Mouse (Mus musculus): ENCODE data around the gene Dgkd. TPM values are rescaled to one million over a fixed set of nuclear protein-coding genes. Genes with fewer than 3 reads are reported as not detected.

Gene Dgkd
- polyA plus RNA-seq, 1 experiment = 69.4 TPM

DNA sequence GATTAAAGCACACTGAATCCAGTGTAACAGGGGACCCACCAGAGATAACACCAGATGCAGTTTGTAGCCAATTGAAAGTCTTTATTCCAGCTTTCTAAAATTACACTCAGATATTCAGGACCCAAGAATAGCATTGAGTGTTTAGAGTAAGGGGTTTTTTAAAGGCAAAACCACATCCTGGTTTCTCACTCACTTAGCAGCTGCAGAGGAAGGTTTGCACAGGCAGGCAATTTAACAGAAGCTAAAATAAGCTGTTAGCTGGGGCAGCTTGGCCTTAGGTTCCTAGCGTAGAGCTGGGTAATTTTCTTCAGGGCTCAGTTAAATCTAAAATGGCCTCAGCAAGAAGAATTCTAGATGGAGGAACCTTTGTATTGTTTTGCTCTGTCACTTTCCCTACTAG lies 13.6 kb downstream of the Dgkd start:
- H3K27me3 ChIP-seq (ENCODE audit: control insufficient read depth, insufficient read depth, low read length) = no peaks in the 10 kb centered on the region
- WGBS = 16% methylated on average over 1 of the region's 1 CpGs
- no peaks in the 10 kb centered on the region for H3K36me3 ChIP-seq (ENCODE audit: control insufficient read depth, insufficient read depth, low read length)
- no peak overlapping the region for H3K4me3 ChIP-seq (ENCODE audit: extremely low read depth, insufficient read depth, insufficient read length)
- TF ChIP-seq CTCF (IDR thresholded peaks at IDR 0.05; ENCODE audit: extremely low read depth, insufficient read depth, insufficient read length, insufficient replicate concordance) = no peak
- TF ChIP-seq POLR2A (IDR thresholded peaks at IDR 0.05; ENCODE audit: low read depth, low read length) = no peak
- peak in 1 of 2 experiments; percentile 53 for DNase-seq (ENCODE audit: low read depth in 1 of 2, low spot score in 2 of 2)
- peaks cover 50% of the 10 kb centered on the region for H3K4me1 ChIP-seq (ENCODE audit: control insufficient read depth, insufficient read depth, insufficient read length)
- H3K27ac ChIP-seq (ENCODE audit: insufficient read depth, low read length) = peak overlapping the region; percentile 77

DNA sequence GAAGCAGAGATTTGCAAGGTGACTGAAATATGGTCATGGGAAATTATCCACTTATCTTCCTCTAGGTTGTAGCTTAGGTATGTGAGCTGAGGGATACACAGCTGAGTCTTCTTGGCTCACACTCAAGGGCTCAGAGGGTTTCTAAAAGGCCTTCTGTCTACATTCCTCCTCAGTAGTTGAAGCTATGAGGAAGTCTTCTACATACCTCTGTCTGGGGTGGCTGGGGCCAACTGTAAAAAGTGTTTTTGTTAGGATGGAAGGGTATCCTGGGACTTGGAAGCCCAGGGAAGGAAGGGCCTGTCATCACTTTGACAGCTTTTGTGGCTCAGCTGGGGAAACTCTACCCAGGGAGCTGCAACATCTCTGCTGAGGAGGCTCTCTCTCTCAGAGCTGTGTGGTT lies 18.5 kb downstream of the Dgkd start:
- no peaks in the 10 kb centered on the region for H3K36me3 ChIP-seq (ENCODE audit: control insufficient read depth, insufficient read depth, low read length)
- DNase-seq (ENCODE audit: low read depth in 1 of 2, low spot score in 2 of 2) = no peak
- TF ChIP-seq CTCF (IDR thresholded peaks at IDR 0.05; ENCODE audit: extremely low read depth, insufficient read depth, insufficient read length, insufficient replicate concordance) (no peak), POLR2A (IDR thresholded peaks at IDR 0.05; ENCODE audit: low read depth, low read length) (no peak)
- H3K4me3 ChIP-seq (ENCODE audit: extremely low read depth, insufficient read depth, insufficient read length) = no peak overlapping the region
- no peaks in the 10 kb centered on the region for H3K27me3 ChIP-seq (ENCODE audit: control insufficient read depth, insufficient read depth, low read length)
- peak overlapping the region; percentile 64 for H3K27ac ChIP-seq (ENCODE audit: insufficient read depth, low read length)
- H3K4me1 ChIP-seq (ENCODE audit: control insufficient read depth, insufficient read depth, insufficient read length) = peaks cover 42% of the 10 kb centered on the region

DNA sequence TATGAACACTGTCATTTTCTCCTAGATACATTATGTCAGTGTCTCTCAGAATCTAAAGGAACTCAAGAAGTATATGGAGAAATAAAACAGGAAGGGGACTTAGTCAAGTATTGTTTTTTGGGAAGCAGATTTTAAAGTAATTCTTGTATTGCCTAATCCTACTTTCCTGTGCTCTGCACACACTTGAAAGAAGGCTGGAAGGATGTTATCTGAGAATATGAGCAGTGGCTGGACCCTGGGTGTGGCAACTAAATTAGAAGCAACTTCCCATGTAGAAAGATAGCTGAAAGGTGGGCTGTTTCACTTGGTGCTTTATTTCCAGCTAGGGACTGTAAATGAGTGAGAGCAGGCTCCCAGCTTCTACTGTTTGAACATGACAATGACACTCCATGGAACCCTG lies 20.0 kb downstream of the Dgkd start:
- peaks cover 47% of the 10 kb centered on the region for H3K4me1 ChIP-seq (ENCODE audit: control insufficient read depth, insufficient read depth, insufficient read length)
- H3K36me3 ChIP-seq (ENCODE audit: control insufficient read depth, insufficient read depth, low read length) = no peaks in the 10 kb centered on the region
- no peak for DNase-seq (ENCODE audit: low read depth in 1 of 2, low spot score in 2 of 2)
- H3K27ac ChIP-seq (ENCODE audit: insufficient read depth, low read length) = no peak overlapping the region
- no peak for TF ChIP-seq CTCF (IDR thresholded peaks at IDR 0.05; ENCODE audit: extremely low read depth, insufficient read depth, insufficient read length, insufficient replicate concordance)
- TF ChIP-seq POLR2A (IDR thresholded peaks at IDR 0.05; ENCODE audit: low read depth, low read length) = no peak
- H3K27me3 ChIP-seq (ENCODE audit: control insufficient read depth, insufficient read depth, low read length) = no peaks in the 10 kb centered on the region
- no peak overlapping the region for H3K4me3 ChIP-seq (ENCODE audit: extremely low read depth, insufficient read depth, insufficient read length)

DNA sequence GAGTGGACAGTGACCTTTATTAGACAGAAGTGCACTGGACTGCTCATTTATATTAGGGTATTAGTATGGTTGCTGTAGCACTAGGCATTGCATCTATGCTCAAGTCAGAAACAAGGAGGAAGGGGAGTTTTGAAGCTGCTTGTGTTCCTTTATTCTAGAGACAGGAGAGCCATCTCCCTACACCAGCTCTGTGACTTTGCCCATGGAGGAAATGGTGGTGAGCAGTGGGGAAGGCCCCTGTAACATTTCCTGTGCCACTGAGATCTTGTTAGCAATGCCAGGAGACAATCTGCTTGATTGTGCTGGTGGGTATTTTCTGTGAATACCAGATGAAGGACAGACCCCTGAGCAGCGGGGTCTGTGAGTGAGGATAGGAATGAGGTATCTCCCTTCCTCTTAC lies 23.0 kb downstream of the Dgkd start:
- H3K27ac ChIP-seq (ENCODE audit: insufficient read depth, low read length) = peak overlapping the region; percentile 30; the same call in 1 of the 2 replicates
- no peaks in the 10 kb centered on the region for H3K27me3 ChIP-seq (ENCODE audit: control insufficient read depth, insufficient read depth, low read length)
- H3K4me3 ChIP-seq (ENCODE audit: extremely low read depth, insufficient read depth, insufficient read length) = no peak overlapping the region
- no peak for DNase-seq (ENCODE audit: low read depth in 1 of 2, low spot score in 2 of 2)
- H3K36me3 ChIP-seq (ENCODE audit: control insufficient read depth, insufficient read depth, low read length) = peaks cover 4% of the 10 kb centered on the region; the same call in 1 of the 2 replicates
- TF ChIP-seq CTCF (IDR thresholded peaks at IDR 0.05; ENCODE audit: extremely low read depth, insufficient read depth, insufficient read length, insufficient replicate concordance) = no peak
- TF ChIP-seq POLR2A (IDR thresholded peaks at IDR 0.05; ENCODE audit: low read depth, low read length) = no peak
- 55% methylated on average over 1 of the region's 1 CpGs for WGBS
- H3K4me1 ChIP-seq (ENCODE audit: control insufficient read depth, insufficient read depth, insufficient read length) = peaks cover 43% of the 10 kb centered on the region

DNA sequence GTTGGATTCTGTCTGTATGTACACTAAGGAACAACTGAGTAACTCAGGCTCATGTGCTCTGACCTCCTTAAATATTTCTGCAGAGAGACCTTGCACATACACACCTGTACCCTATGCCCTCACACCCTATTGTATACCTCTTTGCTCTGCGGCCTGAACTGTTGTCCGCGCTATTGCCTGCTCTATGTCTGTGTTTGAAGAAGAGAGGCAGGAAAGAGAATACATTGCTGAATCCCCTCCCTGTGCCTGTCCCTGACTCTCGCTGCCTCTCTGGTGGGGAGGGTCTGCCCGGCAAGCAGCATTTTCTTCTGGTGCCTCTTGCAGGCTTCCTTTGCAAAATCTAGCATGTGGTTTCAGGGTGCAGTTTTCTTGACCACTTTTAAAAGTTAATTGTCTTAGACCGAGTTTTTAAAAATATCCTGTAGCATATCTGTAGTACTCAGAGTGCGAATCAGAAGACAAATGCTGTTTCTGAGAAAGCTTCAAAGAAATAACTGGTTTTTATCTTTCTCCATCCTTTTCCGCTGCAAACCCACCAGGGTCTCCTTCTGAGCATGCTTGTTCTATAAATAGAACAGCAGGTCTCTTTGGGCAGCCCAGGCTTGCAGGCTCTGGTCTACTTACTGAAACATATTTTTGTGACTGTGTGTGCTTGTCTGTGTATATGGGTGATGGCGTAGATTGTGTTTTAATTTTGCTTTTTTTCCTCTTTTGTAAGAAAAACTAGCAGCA lies 24.6 kb downstream of the Dgkd start:
- DNase-seq (ENCODE audit: low read depth in 1 of 2, low spot score in 2 of 2) = no peak
- 27% methylated on average over 9 of the region's 9 CpGs for WGBS
- Histone ChIP-seq H3K36me3 (ENCODE audit: control insufficient read depth, insufficient read depth, low read length) (peaks cover 11% of the 10 kb centered on the region; the same call in 1 of the 2 replicates), H3K27ac (ENCODE audit: insufficient read depth, low read length) (peak overlapping the region; percentile 27), H3K4me1 (ENCODE audit: control insufficient read depth, insufficient read depth, insufficient read length) (peaks cover 40% of the 10 kb centered on the region), H3K4me3 (ENCODE audit: extremely low read depth, insufficient read depth, insufficient read length) (no peak overlapping the region), H3K27me3 (ENCODE audit: control insufficient read depth, insufficient read depth, low read length) (no peaks in the 10 kb centered on the region)
- TF ChIP-seq CTCF (IDR thresholded peaks at IDR 0.05; ENCODE audit: extremely low read depth, insufficient read depth, insufficient read length, insufficient replicate concordance) = no peak
- no peak for TF ChIP-seq POLR2A (IDR thresholded peaks at IDR 0.05; ENCODE audit: low read depth, low read length)

DNA sequence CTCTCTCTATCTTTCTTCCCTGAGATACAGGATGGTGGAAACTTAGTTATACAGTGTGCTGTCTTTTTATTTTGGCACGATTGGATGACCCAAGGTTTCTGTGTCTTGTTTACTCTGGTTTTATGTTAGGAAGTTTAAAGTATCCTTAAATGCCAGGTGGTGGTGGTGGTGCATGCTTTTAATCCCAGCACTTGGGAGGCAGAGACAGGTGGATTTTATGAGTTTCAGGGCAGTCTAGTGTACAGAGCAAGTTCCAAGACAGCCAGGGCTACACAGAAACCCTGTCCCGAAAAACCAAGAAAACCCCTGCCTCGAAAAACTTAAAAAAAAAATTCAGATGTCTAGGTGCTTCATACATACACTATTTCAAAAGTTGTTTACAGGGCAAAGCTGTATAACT lies 25.9 kb downstream of the Dgkd start:
- Histone ChIP-seq H3K36me3 (ENCODE audit: control insufficient read depth, insufficient read depth, low read length) (peaks cover 11% of the 10 kb centered on the region), H3K27ac (ENCODE audit: insufficient read depth, low read length) (no peak overlapping the region), H3K4me3 (ENCODE audit: extremely low read depth, insufficient read depth, insufficient read length) (no peak overlapping the region), H3K4me1 (ENCODE audit: control insufficient read depth, insufficient read depth, insufficient read length) (peaks cover 34% of the 10 kb centered on the region), H3K27me3 (ENCODE audit: control insufficient read depth, insufficient read depth, low read length) (no peaks in the 10 kb centered on the region)
- no peak for DNase-seq (ENCODE audit: low read depth in 1 of 2, low spot score in 2 of 2)
- WGBS = 80% methylated on average over 3 of the region's 3 CpGs
- TF ChIP-seq POLR2A (IDR thresholded peaks at IDR 0.05; ENCODE audit: low read depth, low read length) (no peak), CTCF (IDR thresholded peaks at IDR 0.05; ENCODE audit: extremely low read depth, insufficient read depth, insufficient read length, insufficient replicate concordance) (no peak)
